Mouse (Mus musculus) heart, embryonic 14.5 days (tissue): ENCODE measurements around the gene Aldh3b2. TPM values are rescaled to one million over a fixed set of nuclear protein-coding genes. Genes with fewer than 3 reads are reported as not detected.

ENCODE experiments used
- ATAC-seq: fragments of 200-750 bp; cut with Nextera tagmentation; 2 replicates; pipeline ENCODE4 v1.8.0; 2017; ENCODE audit warnings: low read depth, moderate TSS enrichment; ENCODE audit not compliant: insufficient number of reproducible peaks, insufficient read depth, low FRiP score
- H3K27ac ChIP-seq, 2 experiments: fragments of 200-500 bp in 1 of 2; fragments of 300-500 bp in 1 of 2; sonication (generic) in 1 of 2; replicated peaks in 1 of 2; 2 replicates each; pipeline ENCODE4 v1.5.1; 2012 to 2014; ENCODE audit warnings: low read depth in 2 of 2, low read length in 2 of 2, control low read depth in 1 of 2, mild to moderate bottlenecking in 1 of 2, mixed read lengths in 1 of 2; ENCODE audit not compliant: control insufficient read depth in 1 of 2, insufficient read depth in 1 of 2
- H3K27me3 ChIP-seq: fragments of 300-500 bp; sonication (generic); 2 replicates; pipeline ENCODE4 v1.6.1; 2014; ENCODE audit warnings: mild to moderate bottlenecking, low read length, control low read depth; ENCODE audit not compliant: control insufficient read depth, insufficient read depth
- H3K36me3 ChIP-seq: fragments of 300-500 bp; sonication (generic); 2 replicates; pipeline ENCODE4 v1.6.1; 2014; ENCODE audit warnings: mild to moderate bottlenecking, control low read depth, low read length, mixed read lengths; ENCODE audit not compliant: control insufficient read depth, insufficient read depth
- H3K4me1 ChIP-seq, 2 experiments: fragments of 200-500 bp in 1 of 2; fragments of 300-500 bp in 1 of 2; sonication (generic) in 1 of 2; 2 replicates each; pipeline ENCODE4 v1.6.1; 2012 to 2014; ENCODE audit warnings: low read length in 2 of 2, control low read depth in 1 of 2, mixed read lengths in 1 of 2; ENCODE audit not compliant: control insufficient read depth in 2 of 2, insufficient read depth in 2 of 2
- H3K4me2 ChIP-seq: fragments of 300-500 bp; sonication (generic); 2 replicates; pipeline ENCODE4 v1.6.1; 2014; ENCODE audit warnings: mild to moderate bottlenecking, low read length
- H3K4me3 ChIP-seq, 2 experiments: fragments of 200-500 bp in 1 of 2; fragments of 300-500 bp in 1 of 2; sonication (generic) in 1 of 2; 2 replicates each; pipeline ENCODE4 v1.5.1; 2012 to 2014; ENCODE audit warnings: low read length in 2 of 2, mild to moderate bottlenecking in 2 of 2, control low read depth in 1 of 2, low read depth in 1 of 2, moderate library complexity in 1 of 2; ENCODE audit not compliant: control insufficient read depth in 1 of 2, insufficient read depth in 1 of 2
- H3K9ac ChIP-seq: fragments of 300-500 bp; sonication (generic); 2 replicates; pipeline ENCODE4 v1.6.1; 2014; ENCODE audit warnings: mild to moderate bottlenecking, low read length
- H3K9me3 ChIP-seq: fragments of 300-500 bp; sonication (generic); 2 replicates; pipeline ENCODE4 v1.6.1; 2016; ENCODE audit warnings: low read length, control low read depth; ENCODE audit not compliant: control insufficient read depth
- WGBS: fragments of 180-500 bp; shearing (Covaris S2); extraction: QIAGEN DNeasy Blood & Tissue Kit; methylation state at CpG from one replicate; pipeline ENCODE4 v1.1.7; 2014; 5-methylcytosine and 5-hydroxymethylcytosine counted together
- polyA plus RNA-seq: library from polyadenylated mRNA; unstranded; fragments of >200 nt; fragmentation: Nextera tagmentation; extraction: Ambion mirVana; gene quantifications from 2 replicates; pipeline ENCODE4 v1.2.1, GENCODE M21; 2014

Gene Aldh3b2
- polyA plus RNA-seq, 1 experiment from 2014 or later: 0.18 TPM

GRCm38 (mm10) chr19:3997231-3997630 is 25.1 kb downstream of the Aldh3b2 start:
- 43% methylated on average over 8 of the region's 8 CpGs for WGBS
- Histone ChIP-seq H3K4me1 (peaks cover 16 to 21% of the 10 kb centered on the region in 2 experiments), H3K4me3 (no peak overlapping the region), H3K27ac (no peak overlapping the region), H3K9me3 (no peaks in the 10 kb centered on the region), H3K27me3 (no peaks in the 10 kb centered on the region), H3K4me2 (no peak overlapping the region), H3K36me3 (no peaks in the 10 kb centered on the region), H3K9ac (no peak overlapping the region)
- no peak for ATAC-seq

- no peaks in the 10 kb centered on the region for H3K9me3 ChIP-seq
- 74% methylated on average over 8 of the region's 8 CpGs for WGBS
- H3K4me3 ChIP-seq: no peak overlapping the region
- peaks cover 25 to 31% of the 10 kb centered on the region in 2 experiments for H3K4me1 ChIP-seq
- no peak overlapping the region for H3K4me2 ChIP-seq
- no peaks in the 10 kb centered on the region for H3K27me3 ChIP-seq
- no peak overlapping the region for H3K9ac ChIP-seq
- H3K27ac ChIP-seq: no peak overlapping the region
- H3K36me3 ChIP-seq: no peaks in the 10 kb centered on the region
- ATAC-seq: no peak
These were observed 26.2 kb downstream of the Aldh3b2 start for GRCm38 (mm10) chr19:3998335-3998734.

GRCm38 (mm10) chr19:3999121-3999730 is 27.1 kb downstream of the Aldh3b2 start:
- no peak for ATAC-seq
- Histone ChIP-seq H3K27ac (no peak overlapping the region), H3K4me2 (peak overlapping the region; percentile 86), H3K9ac (peak overlapping the region; percentile 91), H3K4me1 (peaks cover 33 to 36% of the 10 kb centered on the region in 2 experiments), H3K36me3 (no peaks in the 10 kb centered on the region), H3K4me3 (peak overlapping the region in 1 of 2 experiments; percentile 74; a peak in 2 of 4 replicates), H3K9me3 (no peaks in the 10 kb centered on the region), H3K27me3 (no peaks in the 10 kb centered on the region)
- WGBS: 85% methylated on average over 9 of the region's 9 CpGs

GRCm38 (mm10) chr19:4000119-4000900 is 28.2 kb downstream of the Aldh3b2 start, which contains the start of the genes Nudt8 and Gm49405:
Gene Nudt8, plus strand, starts transcription at chr19:4000580.
Gene Gm49405, plus strand, starts transcription at chr19:4000626.
- peak; percentile 83 for ATAC-seq
- Histone ChIP-seq H3K27me3 (no peaks in the 10 kb centered on the region), H3K9ac (peak within 1 kb of the TSS; percentile 91), H3K27ac (peak within 1 kb of the TSS; percentile 95 to 99), H3K9me3 (no peaks in the 10 kb centered on the region), H3K4me3 (peak within 1 kb of the TSS; percentile 68 to 74), H3K4me2 (peak within 1 kb of the TSS; percentile 86), H3K36me3 (peaks cover 7% of the 10 kb centered on the region; the same call in 1 of the 2 replicates), H3K4me1 (peaks cover 44 to 47% of the 10 kb centered on the region in 2 experiments)
- WGBS: under 1% methylated on average over 64 of the region's 64 CpGs

- Histone ChIP-seq H3K4me3 (peak overlapping the region; percentile 68 to 74), H3K4me2 (peak overlapping the region; percentile 86), H3K27ac (peak overlapping the region; percentile 95 to 99), H3K4me1 (peaks cover 44 to 49% of the 10 kb centered on the region in 2 experiments), H3K36me3 (peaks cover 14% of the 10 kb centered on the region), H3K9ac (peak overlapping the region; percentile 91), H3K9me3 (no peaks in the 10 kb centered on the region), H3K27me3 (no peaks in the 10 kb centered on the region)
- no peak for ATAC-seq
- 17% methylated on average over 17 of the region's 17 CpGs for WGBS
These were observed 28.9 kb downstream of the Aldh3b2 start for GRCm38 (mm10) chr19:4000949-4001525.

- ATAC-seq: no peak
- no peaks in the 10 kb centered on the region for H3K9me3 ChIP-seq
- peaks cover 21% of the 10 kb centered on the region for H3K36me3 ChIP-seq
- peaks cover 44 to 49% of the 10 kb centered on the region in 2 experiments for H3K4me1 ChIP-seq
- H3K27me3 ChIP-seq: no peaks in the 10 kb centered on the region
- H3K9ac ChIP-seq: peak overlapping the region; percentile 91; the same call in 1 of the 2 replicates
- peak overlapping the region; percentile 95 to 99 for H3K27ac ChIP-seq
- 0 out of 4 replicates have a peak overlapping the region, but pooled peaks of 1 of the 2 experiments have one; percentile 74 for H3K4me3 ChIP-seq
- peak overlapping the region; percentile 86 for H3K4me2 ChIP-seq
- WGBS: 60% methylated on average over 5 of the region's 5 CpGs
These were observed 29.6 kb downstream of the Aldh3b2 start for GRCm38 (mm10) chr19:4001752-4002151.

GRCm38 (mm10) chr19:4003112-4003511 is 31.0 kb downstream of the Aldh3b2 start, which contains the start of gene Doc2g:
Gene Doc2g, plus strand, starts transcription at chr19:4003313.
- Histone ChIP-seq H3K9ac (peak within 1 kb of the TSS; percentile 91), H3K27ac (peak within 1 kb of the TSS; percentile 93 to 99)

More at GRCm38 (mm10) chr19:4003112-4003511, 31.0 kb downstream of the Aldh3b2 start, which contains the start of gene Doc2g:
- peak within 1 kb of the TSS; percentile 16 to 38 for H3K4me3 ChIP-seq
- H3K36me3 ChIP-seq: peaks cover 34% of the 10 kb centered on the region
- 32% methylated on average over 1 of the region's 1 CpGs for WGBS
- no peaks in the 10 kb centered on the region for H3K27me3 ChIP-seq
- peaks cover 44 to 49% of the 10 kb centered on the region in 2 experiments for H3K4me1 ChIP-seq
- H3K4me2 ChIP-seq: peak within 1 kb of the TSS; percentile 67
- ATAC-seq: peak; percentile 48
- H3K9me3 ChIP-seq: no peaks in the 10 kb centered on the region
